Mouse (Mus musculus): ENCODE data around the gene Cnksr3.

The Cnksr3 gene

DNA sequence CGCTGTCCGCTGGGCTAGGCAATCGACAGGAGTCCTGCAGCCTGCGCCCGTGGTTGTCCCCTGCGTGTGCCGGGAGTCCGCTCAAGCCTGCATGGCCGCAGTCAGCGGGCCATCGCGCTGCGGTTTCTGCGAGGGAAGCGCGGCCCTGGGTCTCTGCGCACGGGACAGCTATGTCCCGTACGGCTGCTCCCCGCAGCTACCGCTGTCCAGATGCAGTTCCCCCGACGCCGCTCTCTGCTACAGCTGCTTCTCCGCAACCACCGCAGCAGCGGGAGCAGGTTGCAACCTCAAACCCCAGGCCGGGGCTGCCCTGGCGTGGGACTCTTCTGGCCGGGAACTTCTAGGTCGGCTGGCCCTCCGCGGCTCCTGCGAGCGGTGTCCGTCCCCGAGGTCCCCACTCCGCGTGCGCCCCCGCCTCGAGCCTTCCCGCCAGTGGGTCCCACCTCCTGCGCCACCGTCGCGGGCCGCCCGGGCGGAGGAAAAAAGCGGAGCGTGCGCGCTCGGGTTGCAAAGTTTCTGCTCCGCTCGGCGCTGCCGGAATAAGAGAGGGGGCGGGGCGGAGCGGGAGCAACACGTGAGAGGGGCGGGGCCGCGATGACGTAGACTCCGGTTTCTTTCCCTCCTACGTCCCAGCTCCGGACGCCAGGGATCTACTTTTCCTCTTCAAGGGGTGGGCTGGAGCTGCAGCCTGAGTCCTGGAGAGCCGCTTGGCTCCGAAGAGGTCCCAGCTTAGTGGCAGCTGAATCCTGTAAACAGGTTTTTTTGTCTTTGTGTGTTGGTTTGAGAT, at the start of gene Cnksr3:
Cnksr3 (minus strand) TSS at position 542 of the 787 bp plus-strand sequence.
- peak; percentile 96 for DNase-seq (ENCODE audit: low spot score)

DNA sequence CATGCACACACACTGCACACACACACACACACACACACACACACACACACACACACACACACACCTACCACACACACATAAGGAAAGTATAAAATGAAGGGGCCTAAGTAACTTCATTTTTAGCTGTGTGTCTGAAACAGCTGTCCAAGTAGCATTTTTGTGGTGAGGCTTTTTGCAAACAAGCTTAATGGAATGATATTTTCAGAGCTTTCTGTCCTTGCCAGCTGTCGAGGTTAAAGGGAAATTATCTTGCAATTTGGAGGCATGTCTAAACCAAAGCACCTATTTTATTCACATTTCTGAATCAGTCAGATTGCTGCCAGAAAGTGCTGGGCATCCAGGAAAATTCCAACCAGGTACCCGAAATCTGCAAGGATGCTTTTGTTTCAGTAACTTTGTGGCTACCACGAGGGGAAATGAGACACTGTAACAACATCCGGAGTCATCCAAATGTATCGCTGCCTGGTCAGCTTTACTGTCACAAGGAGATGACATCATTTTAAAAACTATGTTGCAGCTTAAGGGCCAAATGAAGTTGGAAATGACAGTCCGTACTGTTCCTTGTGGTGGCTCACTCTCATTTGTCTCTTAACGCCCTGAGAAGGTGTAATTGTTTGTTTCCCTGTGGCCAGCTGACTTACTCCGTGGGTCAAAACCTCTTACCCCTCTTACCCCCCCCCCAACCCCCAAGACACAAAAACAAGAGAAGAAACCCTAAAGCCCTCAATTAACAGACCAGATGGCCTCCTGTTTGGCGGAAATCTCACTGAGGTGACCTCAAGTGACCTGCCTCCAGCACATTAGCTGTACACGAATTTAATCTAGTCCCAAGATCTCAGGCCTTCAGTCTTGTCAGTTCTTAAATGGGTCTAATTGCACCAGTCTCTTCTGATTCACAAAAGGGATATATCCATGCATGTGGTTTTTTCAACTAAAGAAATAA, 48.4 kb upstream of the Cnksr3 start:
- DNase-seq (ENCODE audit: low spot score) = peak; percentile 41

DNA sequence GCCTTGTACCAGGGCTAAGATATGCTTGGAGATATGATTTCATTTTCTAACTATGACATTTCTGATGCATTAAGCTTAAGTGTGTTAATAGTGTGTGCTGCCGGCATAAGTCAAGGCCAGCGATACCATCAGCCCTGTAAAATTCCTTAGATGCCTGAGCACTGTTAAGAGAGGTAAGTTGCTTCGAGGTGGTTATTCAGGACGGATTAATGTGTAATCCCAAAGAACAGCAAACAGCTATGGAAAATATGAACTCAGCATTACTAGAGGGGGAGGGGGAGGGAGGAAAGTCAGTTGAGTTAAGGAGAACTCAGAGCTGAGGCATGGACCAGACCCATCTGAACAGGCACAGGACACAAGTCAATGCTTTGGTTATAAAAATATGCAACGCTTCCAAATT, 46.6 kb upstream of the Cnksr3 start:
- DNase-seq (ENCODE audit: low spot score) = peak; percentile 1

DNA sequence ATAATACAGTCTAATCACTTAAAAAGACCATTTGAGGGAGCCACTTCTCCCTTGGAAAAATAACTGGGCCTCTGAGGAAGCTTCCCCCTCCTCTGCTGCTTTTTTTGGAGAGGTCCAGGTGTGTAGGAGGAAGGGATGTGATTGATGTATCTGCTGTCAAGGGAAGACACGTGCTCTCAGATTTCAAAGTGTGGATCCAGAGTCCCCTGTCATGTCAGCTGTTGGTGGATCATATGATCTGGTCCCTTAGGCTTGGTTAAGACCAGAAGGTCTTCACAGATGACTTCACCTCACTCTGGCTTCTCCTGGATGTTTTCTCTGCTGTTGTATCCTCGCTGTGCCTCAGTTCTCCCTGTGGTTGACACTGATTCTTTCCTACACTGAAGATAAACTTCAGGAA, 38.4 kb upstream of the Cnksr3 start:
- DNase-seq (ENCODE audit: low spot score) = peak; percentile 11

GRCm38 (mm10) chr10:7234601-7235000, 22.6 kb upstream of the Cnksr3 start:
- no peak for DNase-seq (ENCODE audit: low spot score)

DNA sequence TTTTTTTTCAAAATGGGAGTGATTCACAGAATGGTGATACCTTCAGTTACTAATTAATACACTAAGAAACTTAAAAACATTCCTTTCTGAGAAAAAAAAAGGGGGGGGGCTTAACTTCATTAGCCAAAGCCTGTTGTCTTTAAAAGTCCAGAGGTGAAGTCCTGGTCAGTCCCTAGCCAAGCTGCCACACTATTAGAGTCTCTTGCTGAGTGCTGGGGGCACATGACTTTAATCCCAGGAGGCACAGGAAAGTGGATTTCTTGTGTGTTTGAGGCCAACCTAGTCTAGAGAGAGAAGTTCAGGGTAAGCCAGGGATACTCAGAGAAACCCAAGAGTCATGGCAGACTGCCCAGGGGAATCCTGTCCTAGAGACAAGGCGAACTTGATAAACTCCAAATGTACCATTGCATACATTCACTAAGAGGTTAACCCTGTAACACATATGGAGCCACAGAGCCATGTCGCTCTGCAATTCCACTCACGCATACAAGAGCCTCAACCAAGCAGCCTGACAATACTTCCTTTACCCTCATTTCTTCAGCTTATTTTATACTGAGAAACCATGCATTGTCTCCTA, 5.6 kb upstream of the Cnksr3 start:
- DNase-seq (ENCODE audit: low spot score) = no peak

DNA sequence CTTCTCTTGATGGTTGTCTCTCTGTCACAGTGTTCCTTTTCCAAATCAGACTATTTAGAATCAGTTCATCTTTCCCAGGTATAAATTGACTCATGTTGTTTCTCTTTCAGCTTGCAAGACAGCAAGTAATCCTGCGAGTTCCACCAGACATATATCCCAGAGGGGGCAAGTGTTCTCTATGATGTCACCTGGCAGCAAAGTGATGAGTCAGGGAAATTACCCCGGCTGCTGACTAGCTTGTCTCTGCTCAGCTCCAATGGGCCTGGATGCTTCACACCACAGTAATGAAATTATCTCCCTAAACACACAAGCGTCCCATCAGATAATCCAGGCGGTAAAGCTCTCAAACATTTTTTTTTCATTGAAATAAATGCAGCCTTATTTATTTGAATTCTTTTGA, 2.7 kb upstream of the Cnksr3 start:
- DNase-seq (ENCODE audit: low spot score) = no peak

- peak; percentile 28 for DNase-seq (ENCODE audit: low spot score)
These were observed 1.1 kb upstream of the Cnksr3 start for GRCm38 (mm10) chr10:7213066-7213630.

- no peak for DNase-seq (ENCODE audit: low spot score)
These were observed 500 bp upstream of the Cnksr3 start for GRCm38 (mm10) chr10:7212537-7212936.

- DNase-seq (ENCODE audit: low spot score) = peak; percentile 87
These were observed 894 bp downstream of the Cnksr3 start for GRCm38 (mm10) chr10:7210991-7211695.

GRCm38 (mm10) chr10:7209691-7210455, 2.2 kb downstream of the Cnksr3 start:
- no peak for DNase-seq (ENCODE audit: low spot score)

- DNase-seq (ENCODE audit: low spot score) = no peak
These were observed 3.1 kb downstream of the Cnksr3 start for GRCm38 (mm10) chr10:7208859-7209441.

GRCm38 (mm10) chr10:7207301-7207700, 4.7 kb downstream of the Cnksr3 start:
- DNase-seq (ENCODE audit: low spot score) = no peak

- DNase-seq (ENCODE audit: low spot score) = no peak
These were observed 5.5 kb downstream of the Cnksr3 start for GRCm38 (mm10) chr10:7206571-7206970.

DNA sequence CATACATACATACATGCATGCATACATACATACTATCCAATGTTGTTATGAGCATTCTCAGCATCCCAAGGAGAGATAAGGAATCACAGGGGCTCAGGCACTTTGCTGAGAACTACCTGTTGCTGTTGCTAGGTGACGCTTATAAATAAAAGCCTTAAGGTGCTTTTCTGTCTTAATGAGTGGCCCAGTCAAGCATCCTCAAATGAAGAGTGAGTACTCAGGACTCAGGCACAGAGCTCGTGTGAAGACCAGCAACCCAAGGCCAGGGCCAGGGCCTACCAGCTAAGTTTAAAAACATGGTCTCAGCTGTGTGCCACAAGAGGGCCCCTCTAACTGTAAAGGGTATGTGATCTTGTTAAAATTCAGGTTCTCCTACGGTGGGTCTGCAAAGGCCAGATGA, 6.5 kb downstream of the Cnksr3 start:
- DNase-seq (ENCODE audit: low spot score) = no peak

DNA sequence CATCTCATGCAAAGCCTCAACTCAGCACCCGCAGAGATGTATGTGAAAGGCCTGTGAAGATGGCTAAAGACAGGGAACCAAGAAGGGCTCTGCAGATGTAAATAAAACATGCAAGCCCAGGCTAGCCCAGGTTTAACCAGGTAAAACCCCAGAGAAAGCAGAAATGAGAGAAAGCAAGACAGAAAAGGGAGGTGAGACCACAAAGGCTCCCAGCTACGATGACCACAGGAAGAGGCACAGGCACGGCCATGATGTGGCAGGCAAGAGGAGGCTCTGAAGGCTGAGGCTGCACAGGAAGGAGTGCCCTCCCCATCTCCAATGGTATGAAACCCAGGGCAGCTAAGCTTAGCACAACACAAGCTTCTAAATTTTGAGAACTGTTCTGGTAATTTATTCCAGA, 7.1 kb downstream of the Cnksr3 start:
- no peak for DNase-seq (ENCODE audit: low spot score)

GRCm38 (mm10) chr10:7202576-7202975, 9.5 kb downstream of the Cnksr3 start:
- DNase-seq (ENCODE audit: low spot score) = no peak

DNA sequence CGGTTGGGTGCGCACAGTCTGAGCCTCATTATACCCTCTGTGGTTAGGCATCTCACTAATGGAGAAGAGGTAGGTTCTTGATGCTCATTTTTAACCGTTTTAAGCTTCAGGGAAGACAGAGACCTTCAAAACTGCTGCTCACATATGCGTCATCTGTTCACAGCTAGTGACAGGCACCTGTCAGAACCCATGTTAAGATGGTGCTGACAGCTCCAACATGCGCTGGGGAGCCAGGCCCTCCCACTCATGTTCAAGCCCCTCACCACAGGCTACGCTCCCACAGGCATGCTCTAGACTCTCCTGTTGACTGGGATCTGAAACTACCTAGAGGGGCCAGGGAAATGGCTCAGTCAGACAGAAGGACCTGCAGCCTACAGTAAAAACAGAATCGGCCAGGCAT, 11.4 kb downstream of the Cnksr3 start:
- DNase-seq (ENCODE audit: low spot score) = no peak

GRCm38 (mm10) chr10:7198201-7198600, 13.8 kb downstream of the Cnksr3 start:
- DNase-seq (ENCODE audit: low spot score) = no peak

DNA sequence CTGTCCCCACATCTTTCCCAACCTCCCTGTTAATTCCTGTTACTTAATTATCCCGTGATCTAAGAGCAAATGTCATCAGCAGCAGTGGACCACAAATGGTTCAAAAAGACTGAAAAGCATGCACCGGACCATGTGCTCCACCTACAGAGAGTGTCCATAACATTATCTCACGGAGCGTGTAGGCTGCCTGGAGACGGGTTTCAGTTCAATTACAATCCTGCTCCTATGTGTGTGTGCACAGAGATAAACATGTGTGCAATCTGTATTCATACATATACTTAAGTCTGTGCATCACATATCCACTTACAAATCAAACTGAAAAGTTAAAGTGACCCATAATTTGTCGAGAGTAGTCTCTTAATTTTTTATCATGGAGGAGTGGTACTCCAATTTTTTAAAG, 14.3 kb downstream of the Cnksr3 start:
- DNase-seq (ENCODE audit: low spot score) = no peak
